Mouse (Mus musculus) heart, postnatal 10 days (tissue): Measurements from ENCODE around the gene Hecw2. TPM values are rescaled to one million over a fixed set of nuclear protein-coding genes. Genes with fewer than 3 reads are reported as not detected.

Source experiments
- DNase-seq, 2 experiments: peaks; one replicate each; pipeline ENCODE4 v3.0.0; 2021
- intact Hi-C: fragments of 180-260 bp; cut with DNase I; formaldehyde crosslinking; loops from one replicate; pipeline ENCODE4 v1.15.1; 2025
- total RNA-seq, 2 experiments: library from RNA; stranded (reverse); gene quantifications; 2 replicates each; pipeline ENCODE4 v1.2.3; 2021

Hecw2 gene
- total RNA-seq, 2 experiments from 2014 or later: 12.2 to 19.4 TPM

- no peak for DNase-seq
- intact Hi-C loops: no loop called here
Measured at GRCm38 (mm10) chr1:53844914-53845612, 349.9 kb downstream of the Hecw2 start.

- intact Hi-C loops: no loop called here
- no peak for DNase-seq
Measured at GRCm38 (mm10) chr1:53844122-53844913, 350.6 kb downstream of the Hecw2 start.

- intact Hi-C loops: no loop called here
- no peak for DNase-seq
Measured at GRCm38 (mm10) chr1:53843051-53843450, 351.9 kb downstream of the Hecw2 start.

GRCm38 (mm10) chr1:53841080-53841479, 353.9 kb downstream of the Hecw2 start:
- intact Hi-C loops: no loop called here
- no peak for DNase-seq

- intact Hi-C loops: no loop called here
Measured at GRCm38 (mm10) chr1:53839392-53839791, 355.6 kb downstream of the Hecw2 start.

GRCm38 (mm10) chr1:53838182-53838859, 356.6 kb downstream of the Hecw2 start:
- intact Hi-C loops: no loop called here
- no peak for DNase-seq

More at GRCm38 (mm10) chr1:53839392-53839791, 355.6 kb downstream of the Hecw2 start:
- DNase-seq: no peak

- intact Hi-C loops: no loop called here
- no peak for DNase-seq
Measured at GRCm38 (mm10) chr1:53830286-53830685, 364.7 kb downstream of the Hecw2 start.

- intact Hi-C loops: no loop called here
- no peak for DNase-seq
Measured at GRCm38 (mm10) chr1:53829089-53829488, 365.9 kb downstream of the Hecw2 start.

GRCm38 (mm10) chr1:53824446-53825337, 370.3 kb downstream of the Hecw2 start:
- no peak for DNase-seq
- intact Hi-C loops: no loop called here

- intact Hi-C loops: loop anchor here (2.0 kb wide), 1 partner anchor 39 kb away; the partner anchor contains the start of gene Stk17b
- peak; percentile 46 to 54 for DNase-seq
Measured at GRCm38 (mm10) chr1:53823687-53824445, 371.1 kb downstream of the Hecw2 start.

GRCm38 (mm10) chr1:53821983-53822382, 373.0 kb downstream of the Hecw2 start:
- DNase-seq: no peak
- intact Hi-C loops: loop anchor here (2.0 kb wide), 1 partner anchor 37 kb away; the partner anchor contains the start of gene Stk17b

GRCm38 (mm10) chr1:53820041-53820632, 374.8 kb downstream of the Hecw2 start:
- intact Hi-C loops: no loop called here
- DNase-seq: no peak

GRCm38 (mm10) chr1:53818072-53818862, 376.7 kb downstream of the Hecw2 start:
- intact Hi-C loops: no loop called here
- no peak for DNase-seq

GRCm38 (mm10) chr1:53816353-53816752, 378.6 kb downstream of the Hecw2 start:
- intact Hi-C loops: no loop called here
- DNase-seq: no peak

- intact Hi-C loops: no loop called here
- DNase-seq: peak in 1 of 2 experiments; percentile 27
Measured at GRCm38 (mm10) chr1:53814077-53814705, 380.8 kb downstream of the Hecw2 start.

- DNase-seq: no peak
- intact Hi-C loops: no loop called here
Measured at GRCm38 (mm10) chr1:53811919-53812318, 383.0 kb downstream of the Hecw2 start.

GRCm38 (mm10) chr1:53808229-53808628, 386.7 kb downstream of the Hecw2 start:
- intact Hi-C loops: no loop called here
- no peak for DNase-seq

- intact Hi-C loops: no loop called here
- DNase-seq: no peak
Measured at GRCm38 (mm10) chr1:53797811-53798210, 397.2 kb downstream of the Hecw2 start.
